Mouse (Mus musculus): ENCODE measurements around the gene Gm20388.

Gene Gm20388

DNA sequence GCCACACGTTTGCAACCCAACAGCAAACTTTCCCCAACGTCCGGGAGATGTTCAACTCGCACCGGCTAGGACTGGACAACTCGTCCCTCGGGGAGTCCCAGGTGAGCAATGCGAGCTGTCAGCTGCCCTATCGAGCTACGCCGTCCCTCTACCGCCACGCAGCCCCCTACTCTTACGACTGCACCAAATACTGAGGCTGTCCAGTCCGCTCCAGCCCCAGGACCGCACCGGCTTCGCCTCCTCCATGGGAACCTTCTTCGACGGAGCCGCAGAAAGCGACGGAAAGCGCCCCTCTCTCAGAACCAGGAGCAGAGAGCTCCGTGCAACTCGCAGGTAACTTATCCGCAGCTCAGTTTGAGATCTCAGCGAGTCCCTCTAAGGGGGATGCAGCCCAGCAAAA is 1207.3 kb downstream of the Gm20388 start:
- no peak for DNase-seq (ENCODE audit: low read depth, low spot score)

DNA sequence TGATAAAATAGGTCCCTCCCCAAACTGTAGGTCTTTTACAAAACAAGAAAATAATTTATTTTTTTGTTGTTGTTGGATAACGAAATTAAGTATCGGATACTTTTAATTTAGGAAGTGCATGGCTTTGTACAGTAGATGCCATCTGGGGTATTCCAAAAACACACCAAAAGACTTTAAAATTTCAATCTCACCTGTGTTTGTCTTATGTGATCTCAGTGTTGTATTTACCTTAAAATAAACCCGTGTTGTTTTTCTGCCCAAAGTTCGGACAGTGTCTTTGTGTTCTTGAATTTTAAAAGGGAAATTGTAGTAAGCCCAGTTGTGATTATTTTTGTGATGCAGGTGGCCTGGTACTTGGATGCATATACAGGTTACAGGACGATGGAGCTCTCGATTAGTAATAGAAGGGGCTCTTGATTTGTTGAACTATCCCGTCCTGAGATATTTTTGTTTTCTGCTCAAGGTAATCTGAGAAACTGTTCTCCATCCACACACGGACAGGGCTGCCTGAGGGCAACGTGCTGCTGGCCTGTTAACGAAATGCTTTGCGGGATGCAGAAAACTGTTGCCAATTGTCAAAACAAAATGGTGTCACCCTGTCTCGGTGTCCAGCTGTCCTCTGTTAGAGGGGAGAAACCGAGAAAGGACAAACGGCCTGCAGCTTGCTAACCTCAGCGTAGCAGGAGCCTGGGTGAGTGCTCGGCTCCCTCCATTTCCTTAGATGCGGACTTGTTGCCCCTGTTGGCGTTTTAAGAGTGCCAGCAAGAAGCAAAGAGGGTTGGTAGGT is 1208.2 kb downstream of the Gm20388 start:
- no peak for DNase-seq (ENCODE audit: low read depth, low spot score)

DNA sequence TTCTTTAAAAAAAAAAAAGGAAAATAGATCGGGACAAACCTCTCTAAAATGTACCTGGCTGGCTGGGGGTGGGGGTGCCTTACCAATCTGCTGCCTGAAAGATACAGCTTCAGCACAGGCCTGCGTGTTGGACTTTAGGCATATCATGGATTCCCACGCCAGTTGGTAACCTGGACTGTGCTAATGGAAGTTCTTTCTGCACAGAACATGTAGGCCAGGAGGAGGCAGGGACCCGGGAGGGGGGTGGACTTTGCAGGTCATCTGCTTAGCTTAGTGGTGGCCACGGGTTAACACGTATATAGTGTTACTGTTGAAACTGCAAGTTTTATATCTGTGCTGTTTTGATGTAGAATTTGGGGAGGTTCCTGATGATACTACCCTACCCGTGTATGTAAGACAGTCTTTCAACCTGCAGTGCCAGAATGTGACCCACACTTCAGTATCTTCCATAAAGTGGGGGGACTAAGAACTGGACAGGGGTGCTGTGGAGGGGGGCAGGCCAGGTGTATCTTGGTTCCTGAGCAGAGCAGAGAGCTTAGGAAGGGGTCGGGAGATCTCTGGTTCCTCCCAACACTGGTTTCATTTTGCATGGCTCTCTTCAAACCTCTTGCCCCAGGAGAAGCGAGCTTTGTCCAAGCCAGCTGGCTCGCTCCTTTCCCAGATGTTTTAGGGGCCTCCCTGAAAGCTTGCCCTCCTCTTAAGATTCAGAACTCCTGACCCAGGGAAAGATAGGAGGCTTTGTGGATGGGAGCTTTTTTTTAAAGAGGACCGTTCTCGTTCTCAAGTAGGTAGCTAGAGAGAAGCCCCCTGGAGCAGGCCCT is 1209.2 kb downstream of the Gm20388 start:
- DNase-seq (ENCODE audit: low read depth, low spot score), result no peak

DNA sequence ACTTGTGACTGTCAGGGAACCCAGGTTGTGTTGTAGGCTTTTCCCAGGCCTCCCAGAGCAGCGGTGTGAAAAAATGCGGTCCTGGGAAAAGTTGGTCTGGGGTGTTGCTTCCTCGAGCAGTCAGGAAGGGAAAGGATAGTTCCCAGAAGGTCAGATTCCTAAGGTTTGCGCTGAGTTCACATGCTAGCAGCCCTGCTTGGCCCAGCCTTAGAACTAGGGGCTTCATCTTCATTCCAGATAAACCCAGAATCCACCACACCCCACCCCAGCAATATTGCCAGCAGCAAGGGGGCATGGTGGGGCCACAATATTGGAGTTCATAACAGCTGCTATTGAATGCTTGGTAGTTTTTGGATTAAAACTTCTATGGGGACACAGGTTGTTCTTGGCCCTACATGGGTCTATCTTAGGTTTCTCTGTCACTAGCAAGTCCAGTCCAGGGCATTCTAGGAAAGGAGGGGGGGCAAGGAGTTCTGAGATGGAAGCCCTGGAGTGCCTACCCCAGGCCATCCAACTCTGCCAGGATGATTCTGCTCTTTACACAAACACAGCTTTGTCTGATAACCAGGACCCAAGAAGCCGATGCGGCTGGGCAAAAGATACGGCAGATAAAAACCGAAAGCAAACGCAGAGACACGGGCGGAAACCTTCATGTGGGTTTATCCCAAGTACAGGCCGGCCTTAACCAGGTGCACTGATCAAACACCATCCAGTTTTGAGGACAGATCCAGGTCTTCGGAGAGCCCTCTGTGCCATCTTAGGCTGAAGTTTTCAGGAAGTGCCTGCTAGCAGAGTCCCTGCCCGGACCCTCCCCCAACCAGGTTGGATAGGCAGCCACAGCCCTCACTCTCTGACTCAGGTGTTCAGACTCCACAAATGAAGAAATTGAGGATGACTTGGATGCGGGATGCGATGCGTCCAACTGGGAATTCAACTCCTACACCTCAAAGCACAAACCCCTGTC is 1210.1 kb downstream of the Gm20388 start:
- no peak for DNase-seq (ENCODE audit: low read depth, low spot score)

DNA sequence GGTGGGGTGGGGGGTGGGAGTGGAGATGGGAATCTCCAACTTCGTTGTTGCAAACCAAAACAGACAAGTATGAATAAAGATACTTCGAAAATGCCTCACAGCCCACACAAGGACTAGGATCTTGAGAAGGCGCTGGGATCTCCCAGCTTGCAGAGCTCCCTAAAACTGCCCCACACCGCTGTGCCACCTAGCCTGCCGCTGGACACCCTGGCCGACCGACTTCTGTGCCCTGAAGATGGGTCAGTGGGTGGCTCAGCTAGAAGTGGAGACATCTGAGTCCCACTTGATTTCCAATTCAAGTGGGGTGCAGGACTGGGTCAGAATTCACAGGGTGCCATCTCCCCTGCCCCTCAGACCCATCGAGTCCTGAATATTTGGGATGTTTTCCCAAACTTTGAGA is 1211.1 kb downstream of the Gm20388 start:
- DNase-seq (ENCODE audit: low read depth, low spot score), result no peak

DNA sequence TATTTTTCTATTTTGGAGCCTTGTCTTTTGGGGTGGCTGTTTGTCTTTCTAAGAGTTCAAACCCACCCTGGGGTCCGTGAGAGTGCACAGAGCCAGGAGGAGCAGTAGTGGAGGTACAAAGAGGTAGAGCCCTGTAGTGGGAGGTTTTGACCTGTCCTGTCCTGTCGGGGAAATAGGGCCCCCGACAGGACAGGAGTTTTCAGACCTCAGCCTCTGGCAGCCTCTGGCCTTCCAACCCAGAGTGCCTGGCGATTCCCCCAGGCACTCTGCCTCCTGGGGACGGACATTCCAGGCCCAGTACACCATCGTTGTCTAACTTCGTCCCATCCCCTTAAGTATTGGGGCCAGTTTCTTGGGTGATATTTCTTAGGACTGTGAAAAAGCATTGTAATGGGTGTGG is 1211.7 kb downstream of the Gm20388 start:
- no peak for DNase-seq (ENCODE audit: low read depth, low spot score)

DNA sequence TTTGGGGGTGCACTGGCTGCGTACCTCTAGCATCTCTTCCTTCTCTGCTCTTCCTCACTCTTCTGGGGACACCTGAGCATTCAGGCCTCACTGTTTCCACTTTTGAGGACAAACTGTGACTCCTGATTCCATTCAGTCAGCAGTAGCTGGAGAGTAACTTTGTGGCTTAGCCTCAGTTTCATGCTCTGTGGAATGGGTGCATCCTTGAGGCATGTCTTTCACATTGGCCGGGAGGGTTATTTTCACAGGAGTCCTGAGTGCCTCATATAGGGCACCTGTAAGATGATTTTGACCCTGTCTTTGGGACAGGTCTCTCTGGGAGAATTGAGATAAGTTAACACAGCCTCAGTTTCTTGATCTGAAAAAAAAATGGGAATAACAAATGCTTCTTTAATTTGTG is 1212.5 kb downstream of the Gm20388 start:
- no peak for DNase-seq (ENCODE audit: low read depth, low spot score)

DNA sequence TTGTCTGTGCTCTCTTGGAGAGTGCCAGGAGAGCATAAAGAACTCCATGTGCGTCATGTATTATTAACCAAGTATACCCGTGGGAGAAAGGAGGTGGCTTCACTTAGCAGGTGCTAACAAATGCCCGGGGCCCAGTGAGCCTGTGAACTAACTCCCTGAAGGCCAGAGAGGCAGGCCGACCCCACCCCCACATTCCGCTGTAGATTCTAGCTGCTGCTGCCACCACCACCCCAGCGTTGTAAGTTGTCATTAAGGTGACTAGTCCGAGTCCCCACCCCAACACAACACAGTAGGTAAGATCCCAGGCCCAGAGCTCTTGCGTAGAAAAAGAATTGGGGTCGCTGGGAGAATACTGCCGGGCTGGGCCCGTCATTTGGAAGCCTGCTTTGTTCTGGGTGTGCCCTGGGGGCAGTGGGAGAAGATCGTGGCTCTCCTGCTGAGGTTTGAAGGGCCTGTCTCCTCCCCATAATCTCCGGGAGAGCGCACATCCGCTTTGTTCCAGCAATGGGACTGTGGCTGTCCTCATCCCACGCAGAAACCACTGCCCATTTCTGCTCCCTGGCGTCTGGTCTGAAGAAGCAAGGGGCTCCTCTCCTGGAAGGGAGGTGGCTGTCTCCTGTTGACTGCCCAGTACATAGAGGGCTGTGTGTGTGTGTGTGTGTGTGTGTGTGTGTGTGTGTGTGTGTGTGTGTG is 1214.1 kb downstream of the Gm20388 start:
- no peak for DNase-seq (ENCODE audit: low read depth, low spot score)

DNA sequence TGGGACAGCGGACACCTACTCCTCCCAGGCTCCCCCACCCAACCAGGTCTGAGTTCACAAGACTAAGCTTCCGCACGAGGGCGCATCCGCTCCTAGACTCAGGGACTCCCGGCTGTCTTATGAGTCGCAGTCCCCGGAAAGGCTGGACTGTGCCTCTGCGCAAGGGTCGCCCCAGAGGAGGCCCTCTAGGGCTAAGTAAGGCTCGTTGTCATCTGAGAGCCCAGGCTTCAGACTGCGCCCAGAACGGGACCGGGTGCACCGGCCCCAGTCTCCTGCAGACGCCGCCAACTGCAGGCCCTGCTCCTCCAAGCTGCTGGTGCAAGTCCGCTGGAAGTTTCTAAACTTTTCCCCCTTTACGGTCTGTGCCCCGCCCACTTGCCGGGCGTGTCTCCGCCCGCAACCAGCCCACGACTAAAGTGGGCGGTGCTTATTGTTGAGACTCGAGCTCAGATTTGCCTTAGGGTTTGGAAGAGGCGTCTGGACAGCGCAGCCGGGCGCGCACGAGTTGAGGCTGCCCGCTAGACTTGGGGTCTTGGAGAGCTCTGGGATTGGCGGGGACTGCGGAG is 1214.8 kb downstream of the Gm20388 start:
- no peak for DNase-seq (ENCODE audit: low read depth, low spot score)

DNA sequence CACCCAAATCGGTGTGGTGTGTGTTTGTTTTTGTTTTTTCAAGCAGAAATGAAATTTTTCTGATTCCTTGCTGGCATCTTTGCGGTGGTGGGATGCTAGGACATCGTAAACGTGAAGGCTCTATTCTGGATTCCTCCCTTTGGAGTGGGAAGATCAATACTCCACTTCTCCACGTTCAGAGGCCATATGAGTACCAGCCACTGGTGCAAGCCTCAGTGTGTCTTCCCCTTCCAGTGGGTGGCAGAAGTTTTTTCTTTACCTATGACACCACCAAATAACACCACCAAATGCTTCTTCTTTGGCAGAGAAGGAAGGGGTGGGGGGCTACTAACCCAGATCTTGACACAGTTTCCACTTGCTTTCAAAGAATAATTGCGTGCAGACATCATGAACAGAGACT is 1215.5 kb downstream of the Gm20388 start:
- no peak for DNase-seq (ENCODE audit: low read depth, low spot score)

DNA sequence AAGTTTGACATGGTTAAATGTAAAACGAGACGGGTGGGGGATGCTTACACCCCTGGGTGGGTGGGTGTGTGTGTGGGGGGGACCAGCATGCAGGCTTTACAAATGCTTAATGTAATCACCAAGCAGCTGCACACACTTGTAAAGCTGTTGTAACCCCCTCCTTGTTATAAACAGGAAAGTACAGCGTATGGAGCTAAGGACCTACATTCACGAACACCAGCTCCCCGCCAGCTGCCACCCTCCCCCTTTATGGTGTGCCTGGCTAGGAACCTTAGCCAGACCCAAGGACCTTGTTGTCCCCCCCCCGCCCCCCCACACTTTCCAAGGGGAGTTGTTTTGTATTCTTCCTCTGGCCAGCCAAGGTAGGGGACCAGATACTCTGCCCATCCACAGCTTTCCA is 1216.1 kb downstream of the Gm20388 start:
- DNase-seq (ENCODE audit: low read depth, low spot score), result no peak

DNA sequence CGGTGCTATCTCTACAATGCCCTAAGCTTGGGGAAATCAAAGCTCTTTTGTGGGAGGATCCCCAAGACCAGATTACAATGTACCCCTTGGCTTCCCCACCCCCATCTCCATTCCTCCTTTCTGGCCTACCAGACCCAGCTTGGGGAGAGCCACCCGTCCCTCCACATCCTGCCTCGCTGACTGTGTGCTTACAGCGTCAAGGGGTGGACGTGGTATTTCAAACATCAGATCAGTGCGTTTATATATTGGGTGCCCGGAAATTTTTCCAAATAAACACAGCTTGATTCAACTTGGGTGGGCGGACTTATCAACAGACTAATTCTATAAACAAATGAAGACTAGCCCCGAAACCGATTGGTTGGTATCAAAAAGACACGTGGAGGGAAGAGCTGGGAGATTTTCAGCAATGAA is 1216.7 kb downstream of the Gm20388 start:
- no peak for DNase-seq (ENCODE audit: low read depth, low spot score)

DNA sequence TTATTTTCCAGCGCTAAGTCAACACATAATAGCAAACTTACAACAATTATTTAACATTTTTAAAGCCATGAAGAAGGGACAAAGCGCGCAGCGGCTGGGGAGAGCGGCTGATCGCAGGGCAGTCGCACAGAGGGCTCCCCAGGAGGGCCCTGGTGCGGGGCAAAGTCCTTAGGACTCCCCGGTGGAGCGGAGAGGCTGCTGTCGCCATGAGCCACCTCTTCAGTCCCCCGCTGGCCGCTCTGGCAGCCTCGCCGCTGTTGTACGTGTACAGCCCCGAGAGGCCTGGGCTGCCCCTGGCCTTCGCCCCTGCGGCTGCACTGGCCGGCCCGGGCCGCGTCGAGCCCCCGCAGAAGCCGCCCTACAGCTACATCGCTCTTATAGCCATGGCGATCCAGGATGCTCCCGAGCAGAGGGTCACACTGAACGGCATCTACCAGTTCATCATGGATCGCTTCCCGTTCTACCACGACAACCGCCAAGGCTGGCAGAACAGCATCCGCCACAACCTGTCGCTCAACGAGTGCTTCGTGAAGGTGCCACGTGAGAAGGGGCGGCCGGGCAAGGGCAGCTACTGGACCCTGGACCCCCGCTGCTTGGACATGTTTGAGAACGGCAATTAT is 1217.2 kb downstream of the Gm20388 start, which contains the start of gene Foxl1:
Gene Foxl1 (plus strand): TSS at position 185 of the 620 bp plus-strand sequence.
- no peak for DNase-seq (ENCODE audit: low read depth, low spot score)

DNA sequence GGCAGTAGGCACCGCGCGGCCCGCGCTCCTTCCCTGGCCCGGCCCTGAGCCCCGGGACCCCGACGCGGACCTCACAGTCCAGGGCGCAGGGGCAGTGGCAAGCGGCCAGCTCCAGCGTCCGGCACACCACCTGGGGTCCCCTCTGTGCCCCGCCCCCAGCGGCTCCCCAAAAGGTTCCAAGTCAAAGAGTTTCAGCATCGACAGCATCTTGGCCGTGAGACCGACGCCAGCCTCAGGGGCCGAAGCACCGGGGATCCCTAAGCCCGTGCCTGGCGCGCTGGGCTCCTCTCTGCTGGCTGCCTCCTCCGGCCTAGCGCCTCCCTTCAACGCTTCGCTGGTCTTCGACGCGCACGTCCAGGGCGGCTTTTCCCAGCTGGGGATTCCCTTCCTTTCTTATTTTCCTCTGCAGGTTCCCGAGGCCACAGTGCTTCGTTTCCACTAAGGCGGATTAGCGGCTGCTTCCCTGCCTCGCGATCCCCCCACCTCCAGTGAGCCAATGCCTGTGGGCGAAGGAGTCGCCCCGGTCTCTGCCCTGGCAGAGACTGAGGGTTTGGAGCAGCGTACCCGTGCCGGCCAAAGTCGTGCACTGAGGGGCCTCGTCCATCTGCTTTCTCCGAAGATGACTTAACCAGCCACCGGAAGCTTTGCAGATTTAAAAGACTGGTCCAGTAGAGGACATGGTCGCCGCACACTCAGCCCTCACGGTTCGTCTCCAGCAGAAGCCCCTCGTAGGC is 1218.1 kb downstream of the Gm20388 start:
- DNase-seq (ENCODE audit: low read depth, low spot score), result no peak

DNA sequence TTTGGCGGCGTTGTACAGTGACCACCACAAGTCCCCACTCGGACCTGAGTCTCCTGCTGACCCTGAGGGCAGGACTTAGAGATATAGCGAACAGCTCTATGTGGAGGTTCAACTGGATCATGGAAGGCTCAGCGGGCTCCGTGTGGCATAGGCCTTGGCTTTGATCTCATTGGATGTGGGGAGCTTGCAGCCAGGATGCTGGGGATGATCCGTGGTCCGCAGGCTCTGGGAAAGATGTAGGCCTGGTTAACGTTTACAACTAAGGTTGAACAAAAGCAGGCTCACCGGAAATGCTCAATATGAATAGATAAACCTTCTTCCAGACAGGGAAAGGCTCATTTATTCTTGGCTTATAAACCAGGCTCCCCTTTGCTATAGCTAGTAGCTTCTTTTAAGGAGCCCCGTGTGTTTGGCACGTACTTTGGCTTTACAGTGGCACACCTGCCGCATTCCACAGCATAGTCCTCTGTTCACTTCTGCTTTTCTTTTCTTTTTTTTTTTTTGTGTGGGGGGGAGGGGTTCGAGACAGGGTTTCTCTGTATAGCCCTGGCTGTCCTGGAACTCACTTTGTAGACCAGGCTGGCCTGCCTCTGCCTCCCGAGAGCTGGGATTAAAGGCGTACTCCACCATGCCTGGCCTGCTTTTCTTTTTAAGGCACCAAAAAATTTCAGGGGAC is 1218.8 kb downstream of the Gm20388 start:
- DNase-seq (ENCODE audit: low read depth, low spot score), result no peak

DNA sequence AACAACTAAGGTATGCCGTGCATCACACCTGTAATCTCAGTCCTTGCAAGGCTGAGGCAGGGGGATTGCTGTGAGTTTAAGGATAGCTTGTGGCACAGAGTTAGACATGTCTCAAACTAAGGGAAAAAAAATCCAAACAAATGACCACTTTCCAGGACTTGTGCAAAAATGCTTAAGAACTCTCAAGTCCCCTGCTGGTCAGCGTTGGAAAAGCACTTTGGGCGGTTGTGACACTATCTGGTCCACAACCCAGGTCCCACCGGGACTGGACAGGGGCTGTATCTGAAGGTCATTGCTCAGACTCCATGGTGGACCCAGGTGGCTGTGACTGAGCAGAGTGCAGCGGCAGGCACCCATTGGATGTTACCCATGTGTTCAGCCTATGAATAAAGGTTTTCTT is 1219.9 kb downstream of the Gm20388 start:
- DNase-seq (ENCODE audit: low read depth, low spot score), result no peak

DNA sequence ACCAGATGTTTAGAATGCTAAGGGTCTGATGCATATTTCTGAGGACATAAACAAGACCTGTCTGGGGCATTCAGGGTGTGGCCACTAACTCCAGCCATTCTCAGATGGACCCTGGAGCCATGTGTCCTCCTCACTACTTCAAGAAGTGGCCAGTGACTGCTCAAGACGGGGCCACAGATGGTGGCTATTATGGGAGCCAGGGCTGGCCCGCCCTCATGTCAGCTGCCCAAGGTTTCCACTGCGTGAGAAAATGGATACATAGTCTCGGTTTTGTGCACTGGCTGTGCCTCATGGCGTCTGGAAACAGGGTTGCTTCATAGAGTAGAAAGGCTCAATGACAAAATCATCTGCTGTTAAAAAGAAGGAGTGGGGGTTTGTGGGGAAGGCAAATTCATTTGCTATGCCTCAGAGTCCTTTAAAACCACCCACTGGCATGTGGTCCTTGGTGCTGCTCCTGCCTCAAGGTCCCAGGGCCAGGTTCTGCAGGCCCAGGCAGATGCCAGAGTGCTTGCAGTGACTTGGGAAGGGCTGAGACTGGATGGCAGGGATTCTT is 1222.4 kb downstream of the Gm20388 start:
- no peak for DNase-seq (ENCODE audit: low read depth, low spot score)

DNA sequence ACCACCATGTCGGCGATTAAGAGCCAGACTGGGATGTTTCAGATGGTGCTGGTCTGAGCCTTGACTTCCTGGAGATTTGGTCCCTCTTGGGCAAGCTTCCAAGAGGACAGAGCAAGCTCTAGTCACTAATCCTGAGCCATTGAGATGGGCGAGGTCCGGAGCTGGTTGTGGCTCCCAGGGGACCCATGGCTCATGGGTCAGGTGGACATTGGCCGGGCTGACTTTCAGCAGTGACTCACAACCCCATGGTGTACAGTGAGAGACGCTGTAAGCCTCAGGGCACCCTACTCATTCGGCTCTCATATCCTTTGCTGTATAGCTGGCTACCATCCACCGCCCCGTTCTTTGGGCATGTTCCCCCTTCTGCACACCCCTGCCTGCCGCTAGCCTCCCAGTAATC is 1223.5 kb downstream of the Gm20388 start:
- DNase-seq (ENCODE audit: low read depth, low spot score), result no peak

DNA sequence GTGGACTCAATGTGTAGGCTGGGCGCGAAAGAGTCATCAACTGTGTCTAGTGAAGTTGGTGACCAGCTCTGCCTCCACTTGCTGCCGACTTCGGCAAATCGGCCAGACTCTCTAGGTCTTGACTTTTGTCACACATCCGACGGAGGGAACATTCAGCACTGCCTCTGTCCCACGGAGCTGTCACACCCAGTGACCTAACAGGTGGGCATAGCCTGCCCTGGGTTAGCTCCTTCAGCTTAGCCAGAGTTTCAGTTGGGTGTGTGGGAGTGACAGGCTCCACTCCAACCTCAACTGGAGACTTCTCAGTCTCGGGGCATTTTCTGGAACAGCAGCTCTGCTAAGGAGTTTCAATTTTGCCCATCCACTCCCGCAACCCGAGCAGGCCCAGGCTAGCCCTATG is 1223.9 kb downstream of the Gm20388 start:
- no peak for DNase-seq (ENCODE audit: low read depth, low spot score)

All from c-Kit-negative CD71-positive TER-119-positive erythroid progenitor cells, embryonic 14.5 days (primary cell).